Mouse (Mus musculus) thymus, postnatal 14 days (tissue): ENCODE results near the gene Atp6ap1l.

Experiments used
- DNase-seq: peaks from one replicate; pipeline ENCODE4 v3.0.0; 2021

Gene Atp6ap1l

DNA sequence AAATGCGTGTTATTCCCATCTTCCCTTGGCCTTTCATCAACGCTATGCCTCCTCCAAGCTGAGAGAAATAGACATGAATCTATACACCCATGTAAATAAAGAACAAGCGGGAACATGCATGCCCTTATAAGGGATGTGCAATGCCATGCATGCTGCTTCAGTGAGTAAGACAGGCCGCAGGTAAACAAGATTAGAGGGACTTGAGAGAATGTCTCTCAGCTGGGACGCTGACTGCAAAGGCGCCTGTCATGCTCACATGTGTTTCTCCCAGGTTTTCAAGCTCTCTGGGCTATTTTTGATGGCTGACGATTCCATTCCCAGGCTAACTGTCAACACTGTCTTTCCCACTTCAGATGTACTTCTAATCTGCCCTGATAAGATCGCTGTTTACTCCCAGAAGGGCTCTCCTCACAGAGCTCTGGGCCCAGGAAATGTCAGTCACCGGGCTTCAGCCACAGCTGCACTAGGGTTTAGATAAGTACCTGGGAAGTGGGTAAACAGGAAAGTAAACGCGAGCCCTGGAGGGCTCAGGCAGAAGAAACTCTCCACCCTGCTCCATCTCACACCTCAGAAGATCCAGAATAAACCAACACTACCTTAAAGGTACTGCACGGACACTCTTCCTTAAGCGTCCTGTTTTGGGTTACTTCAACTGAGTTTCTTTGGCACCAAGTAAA is 19.2 kb downstream of the Atp6ap1l start:
- DNase-seq, result peak; percentile 11

DNA sequence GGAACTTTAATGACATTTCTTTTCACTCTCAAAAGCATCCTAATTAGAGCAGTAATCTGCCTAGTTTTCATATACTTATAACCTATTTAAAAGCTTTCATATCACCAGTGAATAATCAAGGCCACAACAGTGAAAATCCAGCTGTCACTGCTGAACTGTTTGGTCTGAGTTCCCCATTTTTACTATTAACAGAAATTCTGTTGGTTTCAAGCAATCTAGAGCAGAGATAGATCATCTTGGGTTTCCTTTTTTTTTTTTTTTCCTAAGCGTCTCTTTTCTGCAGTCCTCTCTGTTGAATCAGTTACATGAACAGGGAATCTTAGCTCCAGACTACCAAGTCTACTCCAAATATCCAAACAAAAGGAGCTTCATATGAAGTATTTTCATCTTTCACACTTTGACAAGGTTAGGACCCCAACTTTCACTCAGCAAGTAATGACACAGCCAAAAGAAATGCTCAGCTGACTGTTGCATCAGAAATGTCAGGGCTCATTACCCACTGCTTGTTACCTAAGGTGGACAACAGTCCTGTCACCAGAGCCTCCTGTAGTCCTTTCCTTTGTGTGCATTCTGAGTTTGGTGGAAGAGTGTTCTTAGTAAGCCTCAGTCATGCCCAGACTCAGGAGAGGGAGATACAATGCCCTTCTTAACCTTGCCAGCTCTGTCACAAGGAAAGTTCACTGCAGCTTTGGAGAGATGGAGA is 23.3 kb downstream of the Atp6ap1l start:
- DNase-seq, result no peak

DNA sequence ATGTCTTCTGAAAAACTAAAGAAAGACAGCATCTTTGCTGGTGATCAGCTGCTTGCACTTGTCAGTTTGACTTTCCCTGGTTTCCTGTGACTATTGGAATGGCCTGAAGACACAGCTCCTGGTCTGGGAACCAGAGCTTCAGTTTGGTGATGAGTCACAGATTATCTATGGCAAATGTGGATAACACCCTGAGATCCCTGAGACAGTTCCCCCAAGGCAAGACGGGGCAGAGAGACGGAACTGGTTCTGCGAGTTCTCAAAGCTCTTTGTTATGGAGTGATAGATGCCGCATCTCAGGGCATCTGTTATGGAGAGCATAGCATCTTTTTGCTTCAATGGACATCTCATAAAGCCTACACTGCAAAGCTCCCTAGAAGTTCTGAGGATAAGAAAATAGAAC is 33.6 kb downstream of the Atp6ap1l start:
- no peak for DNase-seq

DNA sequence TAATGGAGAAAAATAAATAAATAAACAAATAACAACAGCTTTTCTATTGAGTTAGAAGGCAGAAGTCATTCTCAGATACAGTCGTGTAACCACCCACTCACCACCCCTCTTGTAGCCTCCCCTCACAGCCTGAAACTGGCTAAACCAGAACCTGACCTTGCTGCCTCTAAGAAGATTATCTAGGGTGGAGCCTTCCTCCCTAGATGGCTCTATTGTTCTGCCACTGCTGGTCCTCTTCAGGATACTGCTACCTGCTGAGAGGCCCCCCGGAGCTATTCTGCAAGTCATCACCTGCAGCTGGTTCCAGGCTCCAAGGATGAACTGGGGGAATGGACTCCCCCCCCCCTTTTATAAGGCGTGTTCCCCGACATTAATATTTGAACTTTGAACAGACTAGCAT is 36.0 kb downstream of the Atp6ap1l start:
- DNase-seq, result no peak

DNA sequence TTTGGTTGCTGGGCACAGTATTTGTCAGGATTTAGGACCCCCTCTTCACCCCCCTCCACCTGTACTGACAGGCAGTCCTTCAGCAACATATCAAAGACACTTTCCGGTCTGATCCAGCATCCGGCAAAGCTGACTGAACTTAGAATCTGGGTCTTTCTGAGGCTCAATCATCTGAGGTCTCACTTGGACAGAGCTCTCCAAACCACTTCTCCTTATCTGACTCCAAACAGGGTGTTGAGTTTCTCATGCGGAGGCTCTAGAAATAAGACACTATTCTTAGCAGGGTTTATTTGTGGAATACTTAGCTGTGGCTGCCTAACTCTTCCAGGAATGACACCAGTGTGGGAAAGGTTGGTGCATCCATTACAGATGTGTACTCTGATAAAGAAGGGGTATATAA is 43.0 kb downstream of the Atp6ap1l start:
- no peak for DNase-seq

DNA sequence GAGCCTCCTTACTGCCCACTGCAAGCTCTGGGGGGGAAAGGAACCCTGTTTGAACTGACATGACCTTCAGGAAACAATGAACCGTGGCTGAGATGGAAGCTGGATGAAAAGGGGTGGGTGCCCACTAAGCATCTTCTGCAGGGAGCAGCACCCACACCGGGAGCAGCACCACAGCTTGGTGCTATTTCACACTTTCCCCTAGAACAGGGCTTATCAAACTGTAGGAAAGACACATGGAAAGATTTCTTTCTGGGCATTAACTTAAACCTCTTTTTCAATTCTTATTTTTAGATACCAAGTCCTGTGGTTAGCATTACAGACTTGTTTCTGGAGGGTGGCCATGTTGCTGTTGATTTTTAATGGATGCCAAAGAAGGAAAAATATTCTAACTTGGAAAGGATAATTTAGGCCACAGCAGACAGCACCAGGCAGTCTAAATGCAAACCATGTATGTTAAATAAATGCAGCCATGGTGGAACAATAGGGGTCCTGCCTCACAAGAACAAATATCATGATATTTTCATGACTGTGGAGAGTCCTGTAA is 44.2 kb downstream of the Atp6ap1l start:
- no peak for DNase-seq

DNA sequence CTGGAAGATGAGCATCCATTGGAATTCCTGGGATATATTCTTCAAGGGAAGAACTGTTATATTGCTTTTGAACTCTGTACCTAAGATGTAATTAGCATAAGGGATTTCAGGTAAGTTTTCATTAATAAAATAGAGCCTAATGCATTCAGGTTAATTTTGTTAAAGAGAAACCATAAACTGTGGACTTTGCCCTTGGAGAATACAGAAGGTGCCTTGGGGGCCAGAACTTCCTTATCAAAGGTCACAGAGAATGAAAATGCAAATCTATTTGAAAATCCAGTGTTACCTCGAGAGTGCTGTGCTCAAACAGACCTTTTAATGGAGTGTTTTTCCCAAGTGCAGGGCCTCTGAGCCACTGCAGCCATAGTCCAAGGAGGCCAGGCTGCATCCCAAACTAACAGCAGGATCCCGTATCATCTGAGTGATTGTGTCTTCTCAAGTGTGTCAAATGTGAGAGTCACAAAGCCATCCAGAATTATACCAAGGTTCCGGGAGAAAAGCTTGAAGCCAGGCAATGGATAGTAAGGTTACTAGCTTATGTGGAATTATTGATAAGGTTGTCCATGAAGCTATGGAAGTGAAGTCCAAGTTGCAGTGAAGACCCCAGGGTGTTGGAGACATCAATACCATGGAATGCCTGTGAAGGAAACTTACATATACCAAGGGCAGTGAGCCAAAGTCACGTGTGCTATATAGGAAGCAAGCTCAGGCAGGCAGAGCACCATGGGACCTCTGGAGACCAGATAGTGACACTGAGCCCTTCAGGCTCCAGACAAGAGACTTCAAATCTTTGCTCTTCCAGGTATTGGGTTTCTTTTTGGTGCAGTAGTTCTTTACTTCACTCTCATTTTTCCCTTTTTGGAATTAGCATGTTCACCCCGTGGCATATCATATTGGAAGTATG is 52.2 kb downstream of the Atp6ap1l start:
- DNase-seq, result no peak

DNA sequence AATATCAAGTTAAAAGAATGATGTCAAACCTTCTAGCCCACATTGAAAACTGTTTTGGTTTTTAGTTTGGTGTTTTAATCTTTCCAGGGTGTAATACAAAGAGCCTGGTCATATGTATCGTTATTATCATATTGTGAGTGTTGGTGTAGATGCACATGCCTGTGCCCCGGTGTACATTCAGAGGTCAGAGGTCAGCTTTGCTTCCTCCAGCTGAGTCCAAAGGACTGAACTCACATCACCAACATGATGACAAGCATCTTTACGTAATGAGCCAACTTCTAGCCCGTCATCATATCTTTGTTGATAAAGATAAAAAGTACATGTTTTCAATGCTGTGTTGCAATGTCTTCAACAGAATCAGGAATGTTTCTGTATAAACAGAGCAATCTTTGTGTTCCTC is 53.4 kb downstream of the Atp6ap1l start:
- no peak for DNase-seq

DNA sequence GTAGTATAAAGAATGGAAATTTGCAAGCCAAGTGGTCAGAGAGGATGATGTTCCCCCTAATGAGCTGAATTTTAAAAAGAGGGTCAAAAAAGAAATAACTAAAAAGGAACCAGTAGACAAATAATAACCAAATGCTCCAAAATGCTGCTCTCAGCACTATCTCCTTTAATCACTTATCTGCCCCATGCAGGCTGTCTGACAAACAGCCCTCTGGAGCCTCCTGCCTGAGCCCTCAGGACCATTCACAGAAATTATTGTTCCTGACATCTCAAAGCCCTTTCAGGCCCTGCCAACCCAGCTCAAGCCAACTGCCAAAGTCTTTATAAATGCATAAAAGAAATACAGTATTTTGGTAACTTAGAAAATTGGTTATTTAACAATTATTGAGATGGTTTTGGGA is 61.0 kb downstream of the Atp6ap1l start:
- no peak for DNase-seq

DNA sequence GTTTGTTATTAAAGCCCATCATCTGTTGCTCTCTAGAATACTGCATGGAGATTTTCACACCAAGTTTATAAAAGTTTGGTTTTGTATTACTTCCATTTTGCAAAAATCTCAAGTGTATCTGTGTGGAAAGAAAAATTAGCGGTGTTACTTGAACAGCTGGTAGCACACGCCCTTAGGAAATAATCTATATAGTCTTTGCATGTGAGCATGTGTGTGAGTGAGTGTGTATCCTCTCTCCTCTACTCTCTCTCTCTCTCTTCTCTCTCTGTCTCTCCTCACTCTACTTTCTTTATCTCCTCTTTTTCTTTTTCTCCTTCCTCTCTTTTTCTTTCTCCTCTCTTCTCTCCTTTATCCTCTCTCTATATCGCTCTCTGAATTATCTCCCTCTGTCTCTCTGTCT is 61.7 kb downstream of the Atp6ap1l start:
- no peak for DNase-seq

DNA sequence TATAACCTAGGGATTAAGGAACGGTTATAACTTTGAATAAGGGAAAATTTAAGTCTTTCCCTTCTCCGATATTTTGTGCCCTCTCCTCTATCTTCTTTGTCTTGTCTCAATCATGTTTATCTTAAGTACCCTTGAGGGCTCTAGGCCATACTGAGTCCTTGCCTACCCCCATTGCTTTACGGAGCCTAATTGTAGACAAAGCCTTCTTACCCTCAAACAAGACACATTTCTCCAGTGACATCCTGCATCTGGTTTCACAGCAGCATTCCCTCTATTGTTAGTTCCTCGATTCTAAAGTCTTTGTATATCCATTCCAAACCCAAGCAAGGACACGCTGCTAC is 64.0 kb downstream of the Atp6ap1l start:
- no peak for DNase-seq

DNA sequence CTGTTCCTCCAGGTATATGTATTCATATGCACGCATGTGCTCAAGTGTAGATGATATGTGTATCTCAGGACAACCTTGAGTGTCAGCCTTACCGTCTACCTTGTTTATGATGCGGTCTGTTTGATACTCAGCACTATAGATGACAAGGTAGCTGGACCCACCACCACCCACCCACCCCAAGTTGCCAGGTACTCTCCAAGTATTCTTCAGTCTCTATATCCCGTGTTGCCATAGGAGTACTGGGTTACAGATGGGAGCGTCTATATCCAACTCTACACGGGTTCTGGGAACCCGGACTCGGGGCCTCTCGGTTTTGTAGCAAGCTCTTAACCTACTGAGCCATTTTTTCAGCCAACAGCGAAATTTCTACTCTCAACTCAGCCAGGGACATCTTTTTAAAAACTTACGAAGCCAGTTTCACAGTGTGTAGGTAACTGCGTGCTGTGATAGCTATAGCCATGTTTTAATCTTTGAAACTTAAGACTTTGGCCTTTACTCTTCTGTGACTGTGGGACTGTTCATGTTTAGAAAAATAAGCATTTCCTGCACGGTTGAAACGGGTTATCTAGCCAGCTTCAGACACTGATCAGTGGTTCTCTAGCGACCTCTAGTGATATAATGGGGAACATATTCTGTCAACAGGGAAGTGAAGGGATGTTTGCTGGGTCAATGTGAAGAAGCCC is 64.5 kb downstream of the Atp6ap1l start:
- peak; percentile 32 for DNase-seq

DNA sequence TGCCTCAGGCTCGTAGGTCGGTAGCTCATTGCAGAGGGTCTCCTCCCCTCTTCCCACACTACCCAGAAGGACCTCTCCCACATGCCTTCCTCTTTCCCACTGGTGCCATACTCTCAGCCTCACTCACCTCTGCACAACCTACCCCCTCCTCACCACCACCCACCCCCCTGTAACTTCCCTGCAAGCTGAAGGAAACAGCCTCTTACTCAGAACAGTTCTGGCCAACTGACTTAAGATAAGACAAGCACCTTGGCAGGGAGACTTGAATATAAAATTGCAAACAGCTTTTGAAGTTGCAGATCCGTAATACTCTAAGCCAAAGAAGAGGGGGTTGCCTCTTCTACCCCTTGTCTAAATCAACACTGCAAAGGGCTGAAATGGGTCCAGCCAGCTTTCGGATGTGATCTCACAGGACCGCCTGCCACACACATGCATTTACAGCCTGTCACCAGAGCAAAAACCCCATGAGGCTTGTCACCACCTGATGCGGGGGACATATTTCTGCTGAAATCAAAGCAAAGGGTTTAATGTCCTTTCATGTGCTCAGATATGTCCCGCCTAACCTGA is 71.4 kb downstream of the Atp6ap1l start:
- DNase-seq, result no peak
